Mouse (Mus musculus) frontal cortex, postnatal 25 days (tissue): ENCODE results near the gene Kank4.

ENCODE experiments used
- DNase-seq, 2 experiments: peaks; one replicate each; pipeline ENCODE4 v3.0.0; 2022; ENCODE audit warnings: low spot score in 2 of 2

Kank4 gene

DNA sequence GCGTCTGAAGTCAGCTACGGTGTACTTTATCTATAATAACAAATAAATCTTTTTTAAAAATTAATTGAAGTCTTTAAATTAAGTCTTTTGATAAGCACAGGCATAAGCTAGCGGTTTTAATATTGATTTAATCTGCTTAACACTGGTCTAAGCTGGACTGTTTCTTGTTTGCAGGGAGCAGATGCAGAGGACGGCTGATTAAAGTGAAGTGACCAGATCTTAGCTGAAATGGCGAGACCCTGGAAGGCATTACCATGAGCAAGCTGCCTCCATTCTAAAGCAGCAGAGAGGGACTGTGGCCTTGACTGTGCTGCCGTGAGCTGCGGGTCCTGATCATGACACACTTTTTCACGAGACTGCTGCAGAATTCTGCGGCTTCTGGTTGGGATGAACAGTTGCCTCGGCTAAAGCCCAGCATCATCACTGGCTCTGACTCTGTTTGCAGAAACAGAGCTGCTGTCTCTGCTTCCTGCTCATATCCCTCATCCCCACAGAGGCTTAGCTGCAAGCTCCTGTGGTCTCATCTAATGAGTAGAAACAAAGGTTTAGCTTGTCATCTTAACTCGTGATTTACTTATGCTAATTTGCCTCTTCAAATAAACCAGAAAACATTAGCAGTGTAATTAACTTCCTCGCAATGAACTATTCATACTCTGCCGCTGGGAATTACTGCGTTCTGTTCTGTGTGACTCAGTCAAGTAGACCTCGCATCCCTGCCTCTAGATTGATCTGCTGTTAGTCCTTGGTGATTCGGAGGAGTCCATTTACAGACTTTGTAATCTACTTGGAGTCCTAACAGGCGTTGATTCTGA, 99.4 kb downstream of the Kank4 start:
- DNase-seq, result no peak

DNA sequence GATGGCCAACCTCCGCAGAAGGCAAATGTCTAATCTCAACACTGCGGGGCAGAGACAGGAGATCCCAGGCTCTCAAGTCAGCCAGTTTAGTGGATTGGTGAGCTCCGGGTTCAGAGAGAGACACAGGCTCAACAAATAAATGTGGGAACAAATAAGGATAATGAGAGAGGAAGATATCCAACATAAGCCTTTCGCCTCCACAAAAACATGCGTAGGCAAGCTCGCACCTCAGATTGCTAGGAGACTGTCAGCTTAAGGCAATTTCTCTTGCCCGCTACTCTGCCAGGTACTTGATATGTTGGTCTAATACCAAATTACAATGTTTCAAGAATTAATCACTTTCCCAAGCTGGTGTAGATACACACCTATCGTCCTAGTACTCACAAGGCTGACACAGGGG, 106.4 kb downstream of the Kank4 start:
- DNase-seq, result no peak
